Mouse (Mus musculus) hindbrain, embryonic 13.5 days (tissue): ENCODE results near the gene Selenov. TPM values are rescaled to one million over a fixed set of nuclear protein-coding genes. Genes with fewer than 3 reads are reported as not detected.

ENCODE experiments used
- ATAC-seq: fragments of 200-750 bp; cut with Nextera tagmentation; 2 replicates; pipeline ENCODE4 v1.8.0; 2017; ENCODE audit warnings: moderate TSS enrichment; ENCODE audit not compliant: low FRiP score
- H3K27ac ChIP-seq: fragments of 300-500 bp; sonication (generic); 2 replicates; pipeline ENCODE4 v1.5.1; 2015; ENCODE audit warnings: inconsistent platforms, mild to moderate bottlenecking, moderate library complexity
- H3K27me3 ChIP-seq: fragments of 300-500 bp; sonication (generic); 2 replicates; pipeline ENCODE4 v1.6.1; 2015; ENCODE audit warnings: mild to moderate bottlenecking, inconsistent platforms
- H3K36me3 ChIP-seq: fragments of 300-500 bp; sonication (generic); 2 replicates; pipeline ENCODE4 v1.6.1; 2015; ENCODE audit warnings: mild to moderate bottlenecking, inconsistent platforms
- H3K4me1 ChIP-seq: fragments of 300-500 bp; sonication (generic); replicated peaks from 2 replicates; pipeline ENCODE4 v1.6.1; 2015; ENCODE audit warnings: inconsistent platforms
- H3K4me2 ChIP-seq: fragments of 300-500 bp; sonication (generic); 2 replicates; pipeline ENCODE4 v1.6.1; 2015; ENCODE audit warnings: inconsistent platforms, mild to moderate bottlenecking, moderate library complexity
- H3K4me3 ChIP-seq: fragments of 300-500 bp; sonication (generic); 2 replicates; pipeline ENCODE4 v1.5.1; 2015; ENCODE audit warnings: mild to moderate bottlenecking, inconsistent platforms
- H3K9ac ChIP-seq: fragments of 300-500 bp; sonication (generic); 2 replicates; pipeline ENCODE4 v1.6.1; 2015; ENCODE audit warnings: mild to moderate bottlenecking, inconsistent platforms
- H3K9me3 ChIP-seq: fragments of 300-500 bp; sonication (generic); 2 replicates; pipeline ENCODE4 v1.6.1; 2016; ENCODE audit warnings: inconsistent platforms
- WGBS: fragments of 180-500 bp; shearing (Covaris S2); methylation state at CpG from one replicate; pipeline ENCODE4 v1.1.7; 2015; 5-methylcytosine and 5-hydroxymethylcytosine counted together
- polyA plus RNA-seq: library from polyadenylated mRNA; unstranded; fragments of >200 nt; fragmentation: Nextera tagmentation; extraction: Ambion mirVana; gene quantifications from 2 replicates; pipeline ENCODE4 v1.2.1, GENCODE M21; 2015

Gene Selenov
- polyA plus RNA-seq, 1 experiment from 2014 or later = 0.74 TPM

- Histone ChIP-seq H3K9me3 (no peaks in the 10 kb centered on the region), H3K4me1 (peaks cover 21% of the 10 kb centered on the region), H3K9ac (peak within 1 kb of the TSS; percentile 91), H3K27me3 (no peaks in the 10 kb centered on the region), H3K4me3 (peak within 1 kb of the TSS; percentile 69), H3K27ac (peak within 1 kb of the TSS; percentile 91), H3K36me3 (peaks cover 20% of the 10 kb centered on the region), H3K4me2 (peak within 1 kb of the TSS; percentile 86)
- peak; percentile 68 for ATAC-seq
- WGBS = 3% methylated on average over 68 of the region's 68 CpGs
Measured at GRCm38 (mm10) chr7:28277615-28278278, 13.2 kb downstream of the Selenov start, which contains the start of gene Eid2b. TSS of gene Eid2b (plus strand) at chr7:28277739.

GRCm38 (mm10) chr7:28277237-28277614 lies 13.8 kb downstream of the Selenov start:
- Histone ChIP-seq H3K36me3 (peaks cover 25% of the 10 kb centered on the region), H3K27me3 (no peaks in the 10 kb centered on the region), H3K4me3 (no peak overlapping the region), H3K4me2 (no peak overlapping the region), H3K4me1 (peaks cover 21% of the 10 kb centered on the region), H3K9me3 (no peaks in the 10 kb centered on the region), H3K27ac (no peak overlapping the region), H3K9ac (no peak overlapping the region)
- no peak for ATAC-seq
- 63% methylated on average over 8 of the region's 8 CpGs for WGBS

DNA sequence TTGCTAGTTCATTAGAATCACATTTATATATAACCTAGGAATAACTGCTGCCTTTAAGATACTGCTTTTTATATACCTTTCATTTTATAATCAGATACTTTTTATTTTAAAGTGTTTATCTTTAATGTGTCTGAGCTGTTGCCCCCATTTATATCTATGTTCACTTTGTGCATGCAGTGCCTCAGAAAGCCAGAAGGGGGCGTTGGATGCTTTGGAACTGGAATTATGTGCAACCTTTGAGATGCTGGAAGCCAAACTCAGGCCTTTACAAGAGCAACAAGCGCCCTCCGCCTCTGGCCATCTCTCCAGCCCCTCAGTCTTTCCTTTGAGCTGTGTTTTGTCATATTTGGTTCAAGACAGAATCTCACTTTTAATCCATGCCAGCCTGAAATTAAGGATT lies 19.2 kb downstream of the Selenov start:
- no peak for ATAC-seq
- H3K4me2 ChIP-seq = no peak overlapping the region
- H3K9ac ChIP-seq = no peak overlapping the region
- H3K27me3 ChIP-seq = no peaks in the 10 kb centered on the region
- H3K27ac ChIP-seq = no peak overlapping the region
- 73% methylated on average over 3 of the region's 3 CpGs for WGBS
- no peak overlapping the region for H3K4me3 ChIP-seq
- H3K36me3 ChIP-seq = peaks cover 41% of the 10 kb centered on the region
- H3K9me3 ChIP-seq = no peaks in the 10 kb centered on the region
- H3K4me1 ChIP-seq = peaks cover 18% of the 10 kb centered on the region

GRCm38 (mm10) chr7:28269355-28269754 lies 21.6 kb downstream of the Selenov start:
- H3K4me2 ChIP-seq = peak overlapping the region; percentile 86; the same call in 1 of the 2 replicates
- no peaks in the 10 kb centered on the region for H3K9me3 ChIP-seq
- peaks cover 37% of the 10 kb centered on the region for H3K36me3 ChIP-seq
- ATAC-seq = no peak
- H3K9ac ChIP-seq = no peak overlapping the region
- peak overlapping the region; percentile 99 for H3K4me3 ChIP-seq
- H3K4me1 ChIP-seq = peaks cover 18% of the 10 kb centered on the region
- WGBS = 94% methylated on average over 12 of the region's 12 CpGs
- H3K27me3 ChIP-seq = 0 out of 2 replicates have a peak, but pooled peaks cover 5% of the 10 kb centered on the region
- H3K27ac ChIP-seq = no peak overlapping the region

GRCm38 (mm10) chr7:28268576-28268975 lies 22.4 kb downstream of the Selenov start:
- WGBS = 31% methylated on average over 16 of the region's 16 CpGs
- peak overlapping the region; percentile 100 for H3K9ac ChIP-seq
- peak overlapping the region; percentile 99 for H3K4me3 ChIP-seq
- 0 out of 2 replicates have a peak, but pooled peaks cover 9% of the 10 kb centered on the region for H3K27me3 ChIP-seq
- H3K36me3 ChIP-seq = peaks cover 35% of the 10 kb centered on the region
- peak overlapping the region; percentile 86 for H3K4me2 ChIP-seq
- H3K4me1 ChIP-seq = peaks cover 18% of the 10 kb centered on the region
- no peaks in the 10 kb centered on the region for H3K9me3 ChIP-seq
- no peak for ATAC-seq
- peak overlapping the region; percentile 96 for H3K27ac ChIP-seq

- ATAC-seq = peak; percentile 82
- Histone ChIP-seq H3K4me3 (peak overlapping the region; percentile 99), H3K27me3 (0 out of 2 replicates have a peak, but pooled peaks cover 9% of the 10 kb centered on the region), H3K4me2 (peak overlapping the region; percentile 86), H3K4me1 (peaks cover 18% of the 10 kb centered on the region), H3K36me3 (peaks cover 31% of the 10 kb centered on the region), H3K9ac (peak overlapping the region; percentile 100), H3K27ac (peak overlapping the region; percentile 96), H3K9me3 (no peaks in the 10 kb centered on the region)
- under 1% methylated on average over 47 of the region's 62 CpGs for WGBS
Measured at GRCm38 (mm10) chr7:28268042-28268531, 22.9 kb downstream of the Selenov start.

DNA sequence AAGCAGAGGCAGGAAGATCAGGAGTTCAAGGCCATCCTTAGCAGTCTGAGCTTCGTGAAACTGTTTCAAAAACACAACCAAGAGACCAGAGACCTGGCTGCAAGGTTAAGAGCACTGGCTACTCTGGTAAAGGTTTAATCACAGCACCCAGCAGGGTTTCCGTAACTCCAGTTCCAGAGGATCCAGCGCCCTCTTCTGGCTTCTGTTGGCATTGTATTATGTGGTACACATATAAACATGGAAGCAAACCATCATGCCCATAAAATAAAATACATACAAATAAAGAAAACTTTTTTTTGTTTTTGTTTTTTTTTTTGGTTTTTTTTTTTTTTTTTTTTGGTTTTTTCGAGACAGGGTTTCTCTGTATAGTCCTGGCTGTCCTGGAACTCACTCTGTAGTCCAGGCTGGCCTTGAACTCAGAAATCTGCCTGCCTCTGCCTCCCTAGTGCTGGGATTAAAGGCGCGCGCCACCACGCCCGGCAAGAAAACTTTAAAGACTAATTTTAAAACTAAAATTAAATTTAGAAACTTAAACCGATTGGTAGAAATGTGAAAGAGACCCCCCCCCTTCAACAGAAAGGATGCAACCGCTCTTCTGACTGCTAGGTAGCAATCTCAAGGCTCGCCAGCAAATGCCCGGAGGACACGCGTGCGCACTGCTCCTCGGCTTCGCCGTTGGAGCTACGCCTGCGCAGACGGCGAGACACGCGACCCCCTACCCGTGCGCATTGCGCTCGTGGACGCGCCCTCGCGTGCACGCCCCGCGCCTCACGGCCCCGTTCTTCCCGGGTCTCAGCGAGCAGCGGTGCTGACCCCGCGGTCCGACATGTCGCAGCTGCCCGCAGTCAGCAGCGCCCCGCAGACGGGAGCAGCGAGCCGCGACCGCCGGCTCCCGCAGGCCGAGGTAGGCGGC lies 23.6 kb downstream of the Selenov start, which contains the start of gene Eid2:
TSS of gene Eid2 (plus strand) at position 753 of the 913 bp plus-strand sequence.
- Histone ChIP-seq H3K4me3 (peak within 1 kb of the TSS; percentile 99), H3K9ac (peak within 1 kb of the TSS; percentile 100), H3K27me3 (0 out of 2 replicates have a peak, but pooled peaks cover 9% of the 10 kb centered on the region), H3K36me3 (peaks cover 24% of the 10 kb centered on the region), H3K4me1 (peaks cover 18% of the 10 kb centered on the region), H3K9me3 (no peaks in the 10 kb centered on the region), H3K4me2 (peak within 1 kb of the TSS; percentile 86), H3K27ac (peak within 1 kb of the TSS; percentile 96)
- peak; percentile 93 for ATAC-seq
- WGBS = 7% methylated on average over 53 of the region's 57 CpGs

- Histone ChIP-seq H3K4me3 (no peak overlapping the region), H3K27ac (no peak overlapping the region), H3K4me1 (peaks cover 16% of the 10 kb centered on the region), H3K4me2 (no peak overlapping the region), H3K9ac (no peak overlapping the region), H3K36me3 (peaks cover 13% of the 10 kb centered on the region), H3K27me3 (0 out of 2 replicates have a peak, but pooled peaks cover 9% of the 10 kb centered on the region), H3K9me3 (no peaks in the 10 kb centered on the region)
- no peak for ATAC-seq
- 88% methylated on average over 13 of the region's 13 CpGs for WGBS
Measured at GRCm38 (mm10) chr7:28265391-28265790, 25.6 kb downstream of the Selenov start.

DNA sequence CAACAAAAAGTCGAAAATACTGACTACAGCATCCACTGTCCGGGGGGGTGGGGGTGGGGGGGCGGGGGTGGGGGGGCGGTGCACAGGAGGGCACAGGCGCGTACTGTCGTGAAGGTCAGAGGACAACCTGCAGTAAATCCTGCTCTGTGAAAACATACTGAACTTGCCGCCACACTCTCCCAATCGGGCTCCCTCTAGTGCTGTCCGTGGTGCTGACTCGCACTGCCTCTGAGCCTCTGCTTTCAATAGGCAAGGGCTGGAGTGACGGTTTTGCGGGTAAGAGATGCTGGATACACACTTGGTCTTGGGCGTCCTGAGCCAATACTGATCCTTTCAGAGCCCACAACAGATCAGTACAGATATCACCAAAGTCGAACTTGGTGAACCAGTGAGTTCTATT lies 27.2 kb downstream of the Selenov start:
- WGBS = 9% methylated on average over 15 of the region's 15 CpGs
- Histone ChIP-seq H3K27ac (no peak overlapping the region), H3K4me1 (peaks cover 4% of the 10 kb centered on the region), H3K36me3 (no peaks in the 10 kb centered on the region), H3K9ac (no peak overlapping the region), H3K27me3 (0 out of 2 replicates have a peak, but pooled peaks cover 9% of the 10 kb centered on the region), H3K4me3 (no peak overlapping the region), H3K4me2 (no peak overlapping the region), H3K9me3 (no peaks in the 10 kb centered on the region)
- ATAC-seq = no peak

DNA sequence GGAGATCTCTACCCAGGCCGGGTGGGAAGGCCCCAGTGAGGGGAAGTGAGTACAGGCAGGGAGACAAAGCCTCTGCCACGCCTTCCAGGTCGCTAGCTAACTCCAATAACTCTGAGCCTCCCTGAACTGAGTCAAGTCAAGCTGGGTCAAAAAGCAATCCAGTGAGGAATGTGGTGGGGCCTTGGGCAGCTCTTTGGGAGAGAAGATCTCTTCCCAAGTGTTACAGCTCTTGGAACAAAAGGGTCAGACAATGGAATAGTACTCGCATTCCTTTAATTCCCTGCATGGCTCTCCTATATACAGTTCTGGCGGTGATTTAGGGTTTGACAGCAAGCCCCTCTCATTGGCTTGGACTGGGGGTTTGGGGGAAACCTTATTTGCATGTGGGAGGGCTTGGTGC lies 28.1 kb downstream of the Selenov start:
- Histone ChIP-seq H3K4me1 (no peaks in the 10 kb centered on the region), H3K4me3 (no peak overlapping the region), H3K9me3 (no peaks in the 10 kb centered on the region), H3K27ac (no peak overlapping the region), H3K27me3 (0 out of 2 replicates have a peak, but pooled peaks cover 9% of the 10 kb centered on the region), H3K4me2 (no peak overlapping the region), H3K36me3 (no peaks in the 10 kb centered on the region), H3K9ac (no peak overlapping the region)
- ATAC-seq = no peak
- 51% methylated on average over 5 of the region's 5 CpGs for WGBS

GRCm38 (mm10) chr7:28255476-28255875 lies 35.5 kb downstream of the Selenov start:
- Histone ChIP-seq H3K27ac (no peak overlapping the region), H3K4me1 (no peaks in the 10 kb centered on the region), H3K36me3 (no peaks in the 10 kb centered on the region), H3K27me3 (no peaks in the 10 kb centered on the region), H3K9me3 (no peaks in the 10 kb centered on the region; the same call in 1 of the 2 replicates), H3K9ac (no peak overlapping the region), H3K4me3 (no peak overlapping the region), H3K4me2 (no peak overlapping the region)
- no peak for ATAC-seq
- WGBS = 83% methylated on average over 6 of the region's 6 CpGs

GRCm38 (mm10) chr7:28254591-28254990 lies 36.4 kb downstream of the Selenov start:
- Histone ChIP-seq H3K27ac (no peak overlapping the region), H3K9ac (no peak overlapping the region), H3K9me3 (no peaks in the 10 kb centered on the region; the same call in 1 of the 2 replicates), H3K36me3 (no peaks in the 10 kb centered on the region), H3K4me2 (no peak overlapping the region), H3K4me3 (no peak overlapping the region), H3K27me3 (no peaks in the 10 kb centered on the region), H3K4me1 (no peaks in the 10 kb centered on the region)
- WGBS = 92% methylated on average over 6 of the region's 6 CpGs
- ATAC-seq = no peak
